Mouse (Mus musculus) liver, adult 2 months (tissue): ENCODE results near the gene Rexo2.

Source experiments
- CTCF ChIP-seq: fragments of 200-500 bp; IDR thresholded peaks from 2 replicates; pipeline ENCODE4 v1.5.1; 2011; ENCODE audit warnings: low read depth, low read length, control low read depth
- POLR2A ChIP-seq: fragments of 200-500 bp; IDR thresholded peaks from 2 replicates; pipeline ENCODE4 v1.6.1; 2011; ENCODE audit warnings: low read length, control low read depth; ENCODE audit not compliant: insufficient read depth; ENCODE audit errors: extremely low read depth

DNA sequence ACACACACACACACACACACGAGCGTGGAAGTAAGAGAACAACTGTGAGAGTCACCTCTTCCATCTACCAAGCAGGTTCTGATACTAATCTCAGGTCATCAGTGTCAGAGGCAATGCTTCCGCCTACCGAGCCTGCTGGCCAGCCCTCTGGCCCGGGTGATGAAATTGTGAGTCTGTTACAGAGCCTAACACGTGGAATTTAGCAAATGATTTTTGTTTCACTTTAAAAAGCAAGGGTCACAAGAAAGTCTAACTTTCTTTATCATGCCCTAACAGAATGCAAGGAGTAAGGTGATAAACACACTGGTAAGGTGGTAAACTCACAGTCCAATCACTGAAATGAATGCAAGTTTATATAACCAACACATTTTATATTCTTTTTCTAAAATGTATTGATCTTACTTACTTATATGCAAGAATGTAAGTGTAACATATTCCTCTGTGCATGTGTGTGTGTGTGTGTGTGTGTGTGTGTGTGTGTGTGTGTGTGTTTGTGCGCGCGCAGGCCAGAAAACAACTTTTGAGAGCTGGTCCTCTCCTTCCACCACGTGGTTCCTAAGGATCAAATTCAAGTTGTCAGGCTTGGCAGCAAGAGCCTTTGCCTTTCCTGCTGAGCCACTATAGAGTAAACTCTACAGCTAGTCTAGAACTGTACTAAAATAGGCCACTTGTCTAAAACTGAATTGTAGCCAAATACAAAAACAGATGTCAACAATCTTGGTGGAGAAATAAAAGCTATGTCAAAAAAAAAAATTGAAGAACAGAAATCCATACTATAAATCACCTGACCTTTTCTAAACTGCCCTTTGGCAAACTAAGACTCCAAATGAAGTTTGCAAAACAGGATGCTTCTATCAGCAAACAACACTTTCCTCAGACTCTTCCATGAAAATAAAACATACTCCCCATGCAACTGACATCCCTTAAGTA lies 3.9 kb downstream of the Rexo2 start:
- TF ChIP-seq CTCF (no peak), POLR2A (no peak)
